Mouse (Mus musculus) monocyte, adult 5-6 weeks (primary cell): ENCODE measurements around the gene Hebp1. TPM values are rescaled to one million over a fixed set of nuclear protein-coding genes. Genes with fewer than 3 reads are reported as not detected.

Experiments
- ATAC-seq: fragments of 153-309, 156-312 bp; replicated peaks from 2 replicates; pipeline ENCODE4 v1.8.0; 2017; ENCODE audit warnings: mild to moderate bottlenecking; ENCODE audit not compliant: low TSS enrichment, insufficient number of reproducible peaks, severe bottlenecking, poor library complexity, low FRiP score
- total RNA-seq: library from RNA; stranded (forward); fragments of 200-1000, 200-491, 200-594 nt; gene quantifications from 3 replicates; pipeline ENCODE4 v1.2.3, GENCODE M21; 2017

Gene Hebp1
- total RNA-seq, 1 experiment from 2014 or later, result 4.2 TPM

DNA sequence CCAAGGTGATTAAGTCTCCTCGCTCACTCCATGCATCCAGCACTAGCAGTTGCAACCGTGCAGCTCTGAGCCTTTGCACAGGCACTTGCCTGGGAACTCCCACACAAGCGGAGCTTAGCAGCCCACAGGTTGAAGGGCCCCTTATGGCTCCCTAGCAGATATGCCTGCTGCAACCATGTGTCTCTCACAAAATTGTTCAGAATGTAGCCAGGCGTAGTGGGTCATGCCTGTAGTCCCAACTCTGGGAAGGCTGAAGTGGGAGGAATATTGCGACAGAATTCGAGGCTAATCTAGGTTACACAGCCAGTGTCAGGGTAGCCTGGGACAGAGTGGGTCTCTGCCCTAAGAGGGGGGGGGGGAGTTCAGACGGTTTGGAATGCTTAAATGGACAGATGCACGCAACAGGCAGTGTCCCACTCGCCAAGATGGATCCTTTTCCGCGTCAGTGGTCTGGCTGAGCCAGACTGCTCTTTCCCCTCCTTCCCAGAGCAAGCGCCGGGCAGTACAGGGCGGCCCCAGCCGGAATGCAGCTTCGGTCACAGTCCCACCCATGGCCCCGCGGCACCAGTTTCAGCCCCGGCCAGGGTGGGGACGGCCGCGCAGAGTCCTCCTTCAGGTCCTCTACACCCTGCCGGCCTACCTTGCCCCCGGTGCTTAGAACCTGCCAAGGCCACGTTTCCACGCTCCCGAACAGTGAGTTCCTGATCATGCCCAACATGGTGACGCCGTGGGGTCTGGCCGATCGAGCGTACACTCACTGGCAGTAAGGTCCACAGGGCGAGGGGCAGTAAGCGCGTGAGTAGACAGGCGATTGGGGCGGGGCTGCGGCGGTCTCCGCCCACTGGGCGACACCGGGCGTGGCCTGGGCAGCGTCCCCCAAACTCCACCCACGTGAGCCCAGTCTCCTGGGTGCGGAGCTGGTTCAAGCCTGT is 30.2 kb downstream of the Hebp1 start:
- ATAC-seq, result peak; percentile 55

DNA sequence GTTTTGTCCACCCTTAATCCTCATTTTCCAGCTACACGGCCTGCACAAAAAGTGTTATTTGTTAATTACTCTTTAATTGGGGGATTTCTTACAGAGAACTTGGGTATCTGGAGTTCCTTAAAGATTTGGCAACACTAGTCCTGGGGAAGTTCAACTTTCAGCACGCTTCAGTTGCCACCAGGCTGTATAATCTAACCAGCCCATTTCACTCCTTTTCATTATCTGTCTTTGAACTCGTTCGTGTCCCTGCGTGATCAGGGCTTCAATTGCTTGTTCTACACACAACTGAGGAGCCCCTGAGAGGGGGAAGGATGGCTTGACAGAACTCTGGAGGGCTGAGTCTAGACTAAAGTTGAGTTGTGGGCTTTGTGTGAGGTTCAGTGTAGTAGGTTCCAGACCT is 31.1 kb downstream of the Hebp1 start:
- no peak for ATAC-seq

DNA sequence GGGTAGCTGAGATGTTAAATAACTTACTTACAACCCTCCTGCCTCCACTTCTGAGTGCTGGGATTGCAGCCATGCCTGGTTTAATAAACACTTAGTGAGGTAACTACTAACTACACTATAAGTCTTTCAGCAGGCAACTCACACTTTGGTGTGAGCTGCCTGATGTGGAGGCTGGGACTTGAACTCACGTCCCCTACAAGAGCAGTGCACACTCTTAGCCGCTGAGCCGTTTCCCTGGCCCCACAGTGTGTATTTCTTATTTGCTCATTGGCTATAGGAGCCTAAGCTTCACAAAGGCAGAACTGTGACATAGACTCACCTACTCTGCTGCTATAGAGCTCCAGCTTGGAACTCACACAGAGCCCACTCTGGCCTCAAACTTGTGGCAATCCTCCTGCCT is 31.6 kb downstream of the Hebp1 start:
- no peak for ATAC-seq

DNA sequence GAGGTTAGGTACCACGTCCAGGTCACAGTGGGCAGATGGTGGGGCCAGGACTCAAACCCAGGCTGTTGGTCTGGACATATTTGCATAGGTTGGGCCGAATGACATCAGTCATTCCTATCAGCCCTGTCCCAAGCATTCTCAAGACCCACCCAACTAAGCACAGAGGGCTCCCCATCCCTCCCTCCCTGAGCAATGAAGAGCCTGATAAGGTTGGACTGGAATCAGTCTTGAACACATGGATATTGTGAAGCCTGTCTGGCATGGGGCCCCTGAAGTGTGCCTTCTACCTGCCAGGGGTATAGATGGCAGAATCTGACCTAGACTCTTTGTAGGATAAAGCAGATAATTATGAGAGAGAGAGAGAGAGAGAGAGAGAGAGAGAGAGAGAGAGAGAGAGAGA is 32.1 kb downstream of the Hebp1 start:
- no peak for ATAC-seq

DNA sequence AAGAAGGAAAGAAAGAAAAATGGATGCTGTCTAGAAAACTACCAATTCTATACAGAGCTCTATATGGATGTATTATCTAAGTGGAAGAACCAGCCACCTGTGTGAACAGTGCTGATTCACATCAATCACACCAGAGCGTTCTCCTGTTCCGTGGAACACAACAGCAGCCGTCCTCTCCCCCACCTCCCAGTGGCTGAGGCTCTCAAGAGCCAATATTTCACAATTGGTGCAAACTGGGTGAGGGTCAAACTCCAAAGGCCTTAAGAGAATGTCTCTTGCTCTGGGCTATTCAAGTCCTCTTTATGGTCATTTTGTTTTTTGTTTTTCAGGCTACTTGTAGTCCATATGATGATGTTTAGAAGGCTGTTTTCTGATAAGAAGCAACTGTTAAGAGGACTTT is 32.6 kb downstream of the Hebp1 start:
- ATAC-seq, result no peak

DNA sequence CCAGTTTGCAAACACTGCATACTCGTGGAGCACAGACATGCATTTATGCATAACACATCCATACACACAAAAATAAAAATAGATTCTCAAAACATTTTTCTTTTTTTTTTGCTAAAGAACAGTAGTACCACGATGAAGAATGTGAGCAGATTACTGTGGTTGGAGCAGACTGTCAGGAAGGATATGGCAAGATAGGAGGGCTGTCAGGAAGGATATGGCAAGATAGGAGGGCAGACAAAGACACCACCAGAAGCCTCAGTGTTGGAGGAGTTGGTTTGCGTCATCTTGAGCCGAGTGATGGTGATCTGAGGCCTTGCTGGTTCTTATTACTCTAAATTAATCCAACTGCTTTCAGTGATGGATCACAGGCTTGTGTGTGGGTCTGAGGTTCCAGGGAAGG is 35.0 kb downstream of the Hebp1 start:
- no peak for ATAC-seq

DNA sequence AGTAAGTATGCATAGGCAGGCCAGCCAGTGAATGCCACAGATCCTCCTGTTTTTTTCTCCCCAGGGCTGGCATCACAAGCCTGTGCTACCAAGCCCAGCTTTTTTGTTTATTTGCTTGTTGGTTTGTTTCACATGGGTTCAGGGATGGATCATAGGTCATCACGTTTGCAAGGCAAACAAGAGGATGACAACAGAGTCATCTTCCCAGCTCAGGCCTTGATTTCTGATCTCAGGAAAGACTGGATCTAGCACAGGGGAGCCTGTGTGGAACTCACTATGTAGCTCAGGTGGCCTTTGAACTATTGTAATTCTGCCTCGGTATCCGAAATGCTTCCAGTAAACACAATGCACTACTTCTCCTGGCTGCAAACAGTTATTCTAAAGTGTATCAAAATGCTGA is 35.5 kb downstream of the Hebp1 start:
- no peak for ATAC-seq

DNA sequence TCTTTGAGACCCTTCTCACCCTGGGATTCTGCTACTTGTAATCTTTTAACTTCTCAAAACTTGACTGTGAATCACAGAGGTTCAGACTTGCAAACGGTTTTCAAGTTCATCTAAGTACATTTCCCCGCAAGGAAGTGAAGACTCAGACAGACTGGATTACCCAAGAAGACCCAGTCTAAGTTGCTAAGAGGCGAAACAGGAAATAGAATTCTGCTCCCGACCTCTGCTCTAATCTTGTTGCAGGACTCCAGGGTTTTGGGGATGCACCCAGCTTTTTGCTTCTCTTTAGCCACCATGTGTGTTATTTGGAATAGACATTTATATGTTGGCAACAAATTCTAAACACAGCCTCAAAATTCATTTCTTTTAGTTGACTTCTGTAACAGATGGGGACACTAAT is 36.5 kb downstream of the Hebp1 start:
- no peak for ATAC-seq

DNA sequence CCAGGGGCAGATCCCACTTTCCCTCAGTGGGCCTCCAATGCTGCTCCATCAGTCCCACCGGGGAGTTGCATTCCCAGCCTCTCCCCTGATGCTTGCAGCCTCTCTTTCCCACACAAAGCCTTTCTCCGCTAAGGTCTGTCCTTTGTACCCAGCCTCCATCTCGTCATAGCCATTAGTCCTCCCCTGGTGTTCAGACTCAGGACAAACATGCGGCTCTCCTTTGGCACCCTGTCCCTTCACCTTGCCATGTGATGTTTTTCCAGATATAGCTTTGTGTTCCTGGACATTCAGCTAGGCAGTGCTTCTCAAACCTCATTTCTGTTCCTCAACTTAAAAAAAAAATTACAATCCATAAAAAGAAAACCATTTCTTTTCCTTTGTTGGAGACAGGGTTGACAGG is 39.3 kb downstream of the Hebp1 start:
- no peak for ATAC-seq

DNA sequence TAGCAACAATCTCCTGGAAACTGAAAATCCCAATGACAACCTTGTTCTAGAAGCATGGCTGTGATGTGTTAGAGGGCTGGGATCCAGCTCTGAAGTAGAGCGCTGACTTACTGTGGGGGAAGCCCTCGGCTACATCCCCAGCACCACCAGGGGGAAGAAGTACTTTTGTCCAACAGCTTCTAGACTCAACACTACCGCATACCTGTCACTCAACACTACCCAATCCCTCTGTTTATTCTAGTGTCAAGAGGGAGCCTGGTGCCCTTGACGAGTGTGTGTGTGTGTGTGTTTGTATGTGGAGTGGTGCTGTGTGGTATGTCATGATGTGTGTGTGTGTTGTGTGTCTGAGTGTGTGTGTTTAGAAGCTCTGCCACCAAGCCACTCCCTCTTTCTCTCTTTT is 40.3 kb downstream of the Hebp1 start:
- ATAC-seq, result no peak

DNA sequence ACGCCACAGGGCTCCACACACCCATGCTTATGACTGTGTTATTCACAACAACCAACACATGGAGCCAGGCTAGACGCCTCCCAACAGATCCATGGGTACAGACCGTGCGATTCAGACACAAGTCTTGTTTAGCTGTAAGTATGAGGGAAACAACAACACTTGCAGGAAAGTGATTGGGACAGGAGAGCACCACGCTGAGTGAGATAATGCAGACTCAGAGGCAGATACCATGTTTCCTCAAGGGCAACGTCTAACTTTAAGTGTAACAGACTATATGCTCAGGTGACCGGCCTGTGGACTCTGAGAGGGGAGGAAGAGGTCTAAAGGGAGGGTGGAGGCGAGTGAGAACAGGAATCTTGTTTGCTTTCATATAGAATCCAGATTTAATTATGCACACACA is 41.2 kb downstream of the Hebp1 start:
- no peak for ATAC-seq

DNA sequence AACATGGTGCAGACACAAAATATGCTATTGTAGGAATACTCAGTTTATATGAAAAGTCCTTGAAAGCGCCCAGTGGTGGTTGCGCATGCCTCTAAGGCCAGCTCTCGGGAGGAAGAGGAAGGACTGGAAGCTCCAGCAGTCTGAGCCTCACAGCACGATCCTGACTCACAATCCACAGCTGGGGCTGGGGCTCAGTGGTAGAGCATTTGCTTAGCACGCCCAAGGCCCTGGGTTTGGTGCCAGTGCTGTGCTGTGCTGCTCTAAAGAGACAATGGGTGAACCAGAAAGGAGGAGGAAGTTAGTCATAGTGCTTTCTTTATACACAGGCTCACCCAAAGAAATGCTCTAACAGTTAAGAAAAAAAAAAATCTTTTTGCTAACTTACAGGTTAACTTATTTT is 44.1 kb downstream of the Hebp1 start:
- ATAC-seq, result no peak

DNA sequence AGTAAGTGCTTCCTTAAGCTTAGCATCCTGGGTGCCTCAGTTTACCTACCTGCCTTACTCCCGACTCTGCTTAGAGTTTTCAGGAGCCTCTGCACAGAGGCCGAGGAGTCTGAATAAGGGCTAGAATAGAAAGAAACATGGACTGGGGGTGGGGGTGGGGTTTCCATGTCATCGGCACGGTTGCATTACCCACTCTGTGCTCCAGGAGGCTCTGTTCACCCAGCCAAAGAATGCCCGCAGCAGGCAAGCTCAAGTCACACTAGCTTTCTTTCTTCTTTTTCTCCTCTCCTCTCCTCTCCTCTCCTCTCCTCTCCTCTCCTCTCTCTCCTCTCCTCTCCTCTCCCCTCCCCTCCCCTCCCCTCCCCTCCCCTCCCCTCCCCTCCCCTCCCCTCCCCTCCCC is 47.5 kb downstream of the Hebp1 start:
- no peak for ATAC-seq

DNA sequence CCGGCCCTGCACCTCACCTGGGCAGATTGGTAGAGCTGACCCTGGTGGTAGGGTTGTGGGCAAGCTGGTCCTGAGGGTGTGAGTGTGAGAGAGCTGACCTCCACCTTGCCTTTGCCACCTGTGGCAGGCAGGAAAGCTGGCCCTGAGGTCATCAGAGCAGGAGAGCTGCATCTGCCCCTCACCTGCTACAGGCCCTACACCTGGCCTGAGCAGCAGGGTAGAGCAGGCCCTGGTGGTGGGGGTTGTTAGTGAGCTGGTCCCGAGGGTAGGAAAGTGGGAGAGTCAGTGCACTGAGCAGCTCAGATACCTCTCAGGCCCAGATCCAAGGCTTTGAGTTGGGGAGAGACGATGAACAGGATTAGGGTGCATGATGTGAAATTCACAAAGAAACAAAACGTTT is 48.1 kb downstream of the Hebp1 start:
- no peak for ATAC-seq

DNA sequence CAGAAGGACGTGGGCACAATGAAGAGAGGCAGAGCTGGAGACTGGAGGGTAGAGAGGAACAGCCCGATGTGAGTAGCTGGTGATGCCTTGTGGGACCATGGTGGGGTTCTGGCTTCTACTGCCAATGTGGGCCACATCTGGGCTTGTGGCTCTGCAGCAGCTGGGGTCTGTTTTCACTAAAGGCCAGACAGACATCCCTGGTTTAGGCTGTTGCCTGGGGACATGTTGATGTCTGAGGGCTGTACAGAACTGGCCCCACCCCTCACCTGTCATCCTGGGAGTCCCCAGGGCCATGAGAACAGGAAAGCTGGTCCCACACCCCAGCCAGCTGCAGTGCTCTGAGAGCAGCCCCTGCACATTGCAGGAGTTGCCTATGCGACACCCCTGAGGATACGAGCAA is 48.6 kb downstream of the Hebp1 start:
- no peak for ATAC-seq

DNA sequence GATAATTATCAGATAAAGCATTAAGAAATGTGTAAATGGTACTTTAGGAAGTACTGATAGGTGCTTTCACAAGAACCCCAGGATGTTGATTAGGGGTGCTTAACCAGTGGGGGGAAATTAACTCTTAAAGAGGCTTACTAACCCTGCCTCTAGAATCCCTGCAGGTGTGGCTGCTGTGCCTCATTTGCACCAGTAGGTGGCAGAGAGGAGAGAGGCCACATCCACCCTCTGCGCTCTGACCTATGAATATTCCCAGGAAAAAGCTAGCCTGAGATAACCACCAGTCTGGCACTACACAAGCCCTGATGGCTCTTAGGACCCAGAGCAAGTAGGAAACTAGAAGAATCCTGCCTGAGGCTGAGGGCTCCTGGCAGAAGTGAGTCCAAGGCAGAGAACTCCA is 49.3 kb downstream of the Hebp1 start:
- no peak for ATAC-seq

DNA sequence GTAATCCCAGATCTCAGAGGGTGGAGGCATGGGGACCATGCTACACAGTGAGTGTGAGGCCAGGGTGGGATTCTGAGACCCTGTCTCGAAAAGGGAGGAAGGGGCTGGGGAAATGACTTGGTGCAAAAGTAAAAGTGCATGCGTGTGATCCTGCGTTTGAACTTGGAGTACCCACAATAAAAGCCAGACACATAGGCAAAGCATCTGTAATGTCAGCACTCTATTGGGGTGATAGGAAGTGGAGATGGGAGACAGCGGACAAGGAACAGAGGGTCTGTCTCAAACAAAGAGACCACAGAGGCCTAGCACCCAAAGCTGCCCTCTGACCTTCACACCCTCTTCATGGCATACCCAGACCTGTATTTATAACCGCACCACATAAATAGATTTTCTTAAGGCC is 51.8 kb downstream of the Hebp1 start:
- no peak for ATAC-seq

DNA sequence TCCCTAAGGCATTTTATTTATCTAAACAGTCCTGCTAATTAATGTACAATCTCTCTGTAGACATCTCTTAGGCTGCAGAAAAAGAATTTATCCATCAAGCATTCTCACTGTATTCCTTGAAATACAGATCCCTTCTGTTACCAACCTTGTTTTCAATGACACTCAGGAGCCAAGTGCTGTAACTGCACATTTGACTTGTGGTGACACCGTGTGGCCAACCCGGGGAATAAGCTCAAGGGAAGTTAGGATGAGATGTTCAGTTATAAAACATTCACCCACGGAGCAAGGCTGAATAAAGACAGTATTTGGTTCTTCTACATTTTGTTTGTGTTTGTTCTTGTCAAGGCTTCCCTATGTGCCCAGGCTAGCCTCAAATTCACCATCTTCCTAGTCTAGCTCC is 53.3 kb downstream of the Hebp1 start:
- no peak for ATAC-seq

DNA sequence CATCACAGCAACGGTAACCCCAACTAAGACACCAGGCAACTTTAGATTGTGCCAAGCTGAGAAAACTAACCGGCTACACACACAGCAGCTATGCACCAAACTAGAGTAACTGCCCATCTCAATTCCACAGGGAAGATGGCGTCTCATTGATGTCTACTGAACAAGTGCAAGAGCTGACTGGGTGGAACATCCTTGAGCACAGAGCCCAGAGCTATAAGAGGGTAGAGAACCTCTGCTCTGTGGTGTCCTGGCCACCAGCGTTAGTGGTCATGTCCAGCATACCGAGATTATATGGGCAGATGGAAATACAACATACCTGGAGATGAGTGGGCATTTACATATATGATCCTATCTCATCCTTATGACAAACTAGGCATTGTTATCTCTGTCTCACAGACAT is 54.7 kb downstream of the Hebp1 start:
- no peak for ATAC-seq

DNA sequence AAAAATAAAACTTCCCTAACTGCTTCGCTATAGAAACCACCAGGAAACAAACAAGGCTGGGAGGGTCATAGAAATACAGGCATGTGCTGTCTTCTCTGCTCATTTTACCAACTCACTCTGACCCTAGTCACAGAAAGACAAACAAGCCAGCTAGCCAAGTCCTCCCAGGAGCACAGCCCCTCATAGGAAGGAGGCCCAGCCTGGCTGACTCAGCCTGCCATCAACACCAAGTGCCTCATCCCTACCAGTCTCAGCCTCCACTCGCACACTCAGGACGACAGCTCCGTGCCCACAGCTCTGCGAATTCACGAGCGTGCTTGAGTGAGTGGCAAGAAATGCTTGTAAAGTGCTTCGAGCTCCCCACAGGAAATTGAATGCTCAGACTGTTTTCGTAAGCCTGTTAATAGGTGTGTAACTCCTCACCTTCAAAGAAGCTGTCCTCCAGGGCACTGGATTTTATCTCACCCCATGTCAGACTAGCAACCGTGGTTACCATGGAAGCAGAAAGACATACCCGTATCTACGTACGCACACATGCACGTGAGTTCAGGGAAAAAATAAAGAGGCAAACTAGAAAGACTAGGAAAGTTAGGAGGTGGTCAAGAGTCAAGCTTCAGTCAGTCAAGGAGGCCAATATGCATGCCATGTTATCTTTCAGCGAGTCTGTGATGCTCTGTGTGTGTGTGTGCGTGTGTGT is 56.2 kb downstream of the Hebp1 start:
- no peak for ATAC-seq
